ENCODE assay signal across 8 mouse cellular contexts in genomic region chr10:7726501-7726812, GRCm38 (mm10). TPM values are rescaled to one million over a fixed set of nuclear protein-coding genes. Genes with fewer than 3 reads are reported as not detected.
DNase-seq lines count a peak whose midpoint lies in the region; ATAC-seq and TF ChIP-seq lines count a peak whose summit lies in the region.

No protein-coding gene starts in this region.

- TF ChIP-seq POLR2A in MEL (IDR thresholded peaks at IDR 0.05; ENCODE audit: control insufficient read depth in 1 of 2, insufficient read depth in 1 of 2, low read depth in 1 of 2, low read length in 2 of 2, poor library complexity in 1 of 2): no peak

- H3K27ac ChIP-seq in heart, embryonic 14.5 days (replicated peaks in 1 of 2; ENCODE audit: control insufficient read depth in 1 of 2, insufficient read depth in 1 of 2, low read depth in 2 of 2, low read length in 2 of 2): no peak overlapping the region; a peak in 1 of 4 replicates
- peak overlapping the region; percentile 81 for H3K27ac ChIP-seq in MEL (ENCODE audit: control insufficient read depth, low read depth, low read length)
- no peak overlapping the region for H3K27ac ChIP-seq in midbrain, embryonic 11.5 days (ENCODE audit: low read depth, low read length)

- no peak for ATAC-seq in heart, embryonic 14.5 days (ENCODE audit: insufficient number of reproducible peaks, insufficient read depth, low FRiP score, low read depth)
- ATAC-seq in midbrain, embryonic 11.5 days (ENCODE audit: low FRiP score): no peak

- no peak for TF ChIP-seq EP300 in MEL (IDR thresholded peaks at IDR 0.05; ENCODE audit: low read depth in 1 of 2, low read length in 2 of 2)

- no peaks in the 10 kb centered on the region for H3K36me3 ChIP-seq in heart, embryonic 14.5 days (ENCODE audit: control insufficient read depth, insufficient read depth, low read length)
- peaks cover 0 to 20% of the 10 kb centered on the region in 2 experiments; a peak in 2 of 4 replicates for H3K36me3 ChIP-seq in MEL (ENCODE audit: control insufficient read depth in 1 of 2, insufficient read depth in 2 of 2, low read length in 2 of 2)
- no peaks in the 10 kb centered on the region for H3K36me3 ChIP-seq in midbrain, embryonic 11.5 days (ENCODE audit: control insufficient read depth, insufficient read depth, low read length)

- H3K4me2 ChIP-seq in heart, embryonic 14.5 days (ENCODE audit: low read length): peak overlapping the region; percentile 92
- peak overlapping the region; percentile 87 for H3K4me2 ChIP-seq in midbrain, embryonic 11.5 days

- peak overlapping the region; percentile 78 for H3K9ac ChIP-seq in heart, embryonic 14.5 days (ENCODE audit: low read length)
- H3K9ac ChIP-seq in MEL (ENCODE audit: control insufficient read depth, low read depth, low read length, poor library complexity, severe bottlenecking): peak overlapping the region; percentile 85
- peak overlapping the region; percentile 78 for H3K9ac ChIP-seq in midbrain, embryonic 11.5 days (ENCODE audit: low read length)

- peak overlapping the region; percentile 69 to 76 for H3K4me3 ChIP-seq in heart, embryonic 14.5 days (ENCODE audit: control insufficient read depth in 1 of 2, insufficient read depth in 1 of 2, low read depth in 1 of 2, low read length in 2 of 2)
- peak overlapping the region; percentile 79 to 87 for H3K4me3 ChIP-seq in MEL (ENCODE audit: control insufficient read depth in 1 of 2, insufficient read depth in 1 of 2, low read depth in 2 of 2, low read length in 2 of 2)
- H3K4me3 ChIP-seq in midbrain, embryonic 11.5 days (ENCODE audit: low read depth, low read length): peak overlapping the region; percentile 82

- H3K27me3 ChIP-seq in heart, embryonic 14.5 days (ENCODE audit: control insufficient read depth, insufficient read depth, low read length): no peaks in the 10 kb centered on the region
- no peaks in the 10 kb centered on the region for H3K27me3 ChIP-seq in MEL (ENCODE audit: control insufficient read depth in 1 of 2, insufficient read depth in 2 of 2, low read length in 2 of 2)
- H3K27me3 ChIP-seq in midbrain, embryonic 11.5 days (ENCODE audit: control insufficient read depth, insufficient read depth, low read length): no peaks in the 10 kb centered on the region

- no peak for TF ChIP-seq RAD21 in MEL (IDR thresholded peaks at IDR 0.05; ENCODE audit: low read depth, low read length)

- peaks cover 0 to 3% of the 10 kb centered on the region in 2 experiments; a peak in 2 of 4 replicates for H3K4me1 ChIP-seq in heart, embryonic 14.5 days (ENCODE audit: control insufficient read depth in 2 of 2, insufficient read depth in 2 of 2, low read length in 2 of 2)
- H3K4me1 ChIP-seq in MEL (ENCODE audit: control insufficient read depth in 1 of 2, insufficient read depth in 2 of 2, low read length in 2 of 2): peaks cover 6 to 12% of the 10 kb centered on the region in 2 experiments; a peak in 3 of 4 replicates
- peaks cover 3% of the 10 kb centered on the region for H3K4me1 ChIP-seq in midbrain, embryonic 11.5 days (ENCODE audit: control insufficient read depth, insufficient read depth, low read length)

- no peak for TF ChIP-seq CTCF in MEL (IDR thresholded peaks at IDR 0.05 in 2 of 3, conservative IDR thresholded peaks at IDR 0.05 in 1 of 3; ENCODE audit: control insufficient read depth in 1 of 3, insufficient read depth in 1 of 3, low read depth in 2 of 3, low read length in 3 of 3, poor library complexity in 1 of 3, severe bottlenecking in 1 of 3)

- DNase-seq in heart, adult 11 months: no peak
- DNase-seq in MEL (ENCODE audit: low read depth, low spot score): peak; percentile 45
- DNase-seq in gonadal fat pad, adult 2 months (ENCODE audit: low read depth): peak; percentile 27
- DNase-seq in midbrain, embryonic 11.5 days (ENCODE audit: low spot score, missing footprints): peak; percentile 85
- no peak for DNase-seq in spleen, postnatal 14 days (ENCODE audit: low spot score in 2 of 2)
- no peak for DNase-seq in frontal cortex, adult 2 months (ENCODE audit: extremely low spot score in 1 of 2, low spot score in 1 of 2)
- no peak for DNase-seq in layer of hippocampus, postnatal 36 days

- peaks cover 42% of the 10 kb centered on the region for H3K79me2 ChIP-seq in MEL (ENCODE audit: control insufficient read depth, insufficient read depth, low read length, poor library complexity)

- H3K9me3 ChIP-seq in heart, embryonic 14.5 days (ENCODE audit: control insufficient read depth, low read length): no peaks in the 10 kb centered on the region
- H3K9me3 ChIP-seq in MEL (replicated peaks; ENCODE audit: insufficient read depth, low read length): no peaks in the 10 kb centered on the region
- H3K9me3 ChIP-seq in midbrain, embryonic 11.5 days (ENCODE audit: control insufficient read depth, low read length): no peaks in the 10 kb centered on the region

- WGBS in heart, embryonic 14.5 days: 1% methylated on average over 8 of the region's 8 CpGs
- WGBS in midbrain, embryonic 11.5 days: 0% methylated on average over 8 of the region's 8 CpGs

TF ChIP-seq in MEL, 35 proteins besides CTCF, POLR2A, EP300 and RAD21:
- TF ChIP-seq UBTF (IDR thresholded peaks at IDR 0.05; ENCODE audit: borderline replicate concordance, insufficient read depth, low read depth, low read length) (no peak), ZMIZ1 (IDR thresholded peaks at IDR 0.05; ENCODE audit: low read depth, low read length) (no peak), RCOR1 (IDR thresholded peaks at IDR 0.05; ENCODE audit: low read depth, low read length) (no peak), GATA1 (IDR thresholded peaks at IDR 0.05; ENCODE audit: low read depth, low read length) (no peak), ELF1 (IDR thresholded peaks at IDR 0.05; ENCODE audit: low read depth, low read length) (no peak), TAL1 (IDR thresholded peaks at IDR 0.05; ENCODE audit: low read length) (no peak), E2F4 (IDR thresholded peaks at IDR 0.05; ENCODE audit: borderline replicate concordance, low read depth, low read length) (no peak), NELFE (IDR thresholded peaks at IDR 0.05; ENCODE audit: low read depth, low read length) (no peak), USF2 (IDR thresholded peaks at IDR 0.05; ENCODE audit: borderline replicate concordance in 1 of 2, insufficient read depth in 1 of 2, low read depth in 1 of 2, low read length in 2 of 2) (no peak), GABPA (IDR thresholded peaks at IDR 0.05; ENCODE audit: low read depth, low read length) (no peak), MYC (IDR thresholded peaks at IDR 0.05; ENCODE audit: low read depth, low read length) (no peak), TCF12 (IDR thresholded peaks at IDR 0.05; ENCODE audit: low read depth, low read length) (no peak), MAX (IDR thresholded peaks at IDR 0.05; ENCODE audit: low read length) (no peak)
TF ChIP-seq in MEL: peak in this region for 0.

RNA-seq across cellular contexts. Expression of gene Katna1, which starts 0.7 kb away (rescaled TPM):
- polyA plus RNA-seq in heart, embryonic 14.5 days (2014; fragmentation: Nextera tagmentation; extraction: Ambion mirVana): 33.5 and 34.2 TPM in 2 replicates
- total RNA-seq in MEL (2012; rRNA removed): 46.0 and 47.5 TPM in 2 replicates
- 100 to 1,000 TPM in 1 of 2 experiments, 10 to 100 TPM in 1; 43.3 to 222 TPM for polyA plus RNA-seq in MEL (2012; ENCODE audit: insufficient read depth in 1 of 2, insufficient read length in 2 of 2, low read depth in 1 of 2, low replicate concordance in 2 of 2, missing spikeins in 1 of 2)
- 4.1 and 6.0 TPM in 2 replicates for polyA plus RNA-seq in gonadal fat pad, adult 2 months (2012; rRNA removed)
- 73.1 and 73.8 TPM in 2 replicates for polyA plus RNA-seq in midbrain, embryonic 11.5 days (2014; fragmentation: Nextera tagmentation; extraction: Ambion mirVana)
- polyA plus RNA-seq in frontal cortex, adult 2 months (2012; rRNA removed): 13.6 and 13.8 TPM in 2 replicates
- 10 to 100 TPM; 15.0 to 19.1 TPM for total RNA-seq in layer of hippocampus, postnatal 36 days (2021)

RNA-seq across cellular contexts. Expression of gene Lats1, which starts 45.4 kb away (rescaled TPM):
- polyA plus RNA-seq in heart, embryonic 14.5 days (2014; fragmentation: Nextera tagmentation; extraction: Ambion mirVana): 5.3 and 6.0 TPM in 2 replicates
- 11.1 and 12.0 TPM in 2 replicates for total RNA-seq in MEL (2012; rRNA removed)
- polyA plus RNA-seq in MEL (2012; ENCODE audit: insufficient read depth in 1 of 2, insufficient read length in 2 of 2, low read depth in 1 of 2, low replicate concordance in 2 of 2, missing spikeins in 1 of 2): 10 to 100 TPM; 17.8 to 73.4 TPM
- 17.7 and 19.1 TPM in 2 replicates for polyA plus RNA-seq in gonadal fat pad, adult 2 months (2012; rRNA removed)
- 14.4 and 15.4 TPM in 2 replicates for polyA plus RNA-seq in midbrain, embryonic 11.5 days (2014; fragmentation: Nextera tagmentation; extraction: Ambion mirVana)
- polyA plus RNA-seq in frontal cortex, adult 2 months (2012; rRNA removed): 18.0 and 19.2 TPM in 2 replicates
- 10 to 100 TPM; 33.5 to 38.6 TPM for total RNA-seq in layer of hippocampus, postnatal 36 days (2021)

RNA-seq across cellular contexts. Expression of gene Pcmt1, which starts 45.5 kb away (rescaled TPM):
- 130 and 134 TPM in 2 replicates for polyA plus RNA-seq in heart, embryonic 14.5 days (2014; fragmentation: Nextera tagmentation; extraction: Ambion mirVana)
- 121 and 123 TPM in 2 replicates for total RNA-seq in MEL (2012; rRNA removed)
- 10 to 100 TPM in 1 of 2 experiments, not detected in 1; 90.7 TPM for polyA plus RNA-seq in MEL (2012; ENCODE audit: insufficient read depth in 1 of 2, insufficient read length in 2 of 2, low read depth in 1 of 2, low replicate concordance in 2 of 2, missing spikeins in 1 of 2)
- polyA plus RNA-seq in gonadal fat pad, adult 2 months (2012; rRNA removed): 31.3 and 36.0 TPM in 2 replicates
- polyA plus RNA-seq in midbrain, embryonic 11.5 days (2014; fragmentation: Nextera tagmentation; extraction: Ambion mirVana): 154 and 159 TPM in 2 replicates
- 122 and 128 TPM in 2 replicates for polyA plus RNA-seq in frontal cortex, adult 2 months (2012; rRNA removed)
- 100 to 1,000 TPM; 159 to 166 TPM for total RNA-seq in layer of hippocampus, postnatal 36 days (2021)

RNA-seq across cellular contexts. Expression of gene Nup43, which starts 59.2 kb away (rescaled TPM):
- 35.4 and 37.5 TPM in 2 replicates for polyA plus RNA-seq in heart, embryonic 14.5 days (2014; fragmentation: Nextera tagmentation; extraction: Ambion mirVana)
- total RNA-seq in MEL (2012; rRNA removed): 64.7 and 70.5 TPM in 2 replicates
- 10 to 100 TPM in 1 of 2 experiments, not detected in 1; 52.9 TPM for polyA plus RNA-seq in MEL (2012; ENCODE audit: insufficient read depth in 1 of 2, insufficient read length in 2 of 2, low read depth in 1 of 2, low replicate concordance in 2 of 2, missing spikeins in 1 of 2)
- 8.3 and 8.4 TPM in 2 replicates for polyA plus RNA-seq in gonadal fat pad, adult 2 months (2012; rRNA removed)
- 60.0 and 67.5 TPM in 2 replicates for polyA plus RNA-seq in midbrain, embryonic 11.5 days (2014; fragmentation: Nextera tagmentation; extraction: Ambion mirVana)
- 6.7 and 7.7 TPM in 2 replicates for polyA plus RNA-seq in frontal cortex, adult 2 months (2012; rRNA removed)
- 1 to 10 TPM; 5.3 to 5.4 TPM for total RNA-seq in layer of hippocampus, postnatal 36 days (2021)

Comparison
In these comparisons a context has a peak if more than half of its experiments do, and no peak if none do; other contexts are left out.
1. DNase-seq: peak in MEL (single experiment), gonadal fat pad, adult 2 months (single experiment) and midbrain, embryonic 11.5 days (single experiment); none in heart, adult 11 months (single experiment), spleen, postnatal 14 days (0 of 2), frontal cortex, adult 2 months (0 of 2) and layer of hippocampus, postnatal 36 days (0 of 2).
2. Peak in every context shown above with its lines, with median percentiles within 50 percentile points of each other: H3K4me3 ChIP-seq and H3K9ac ChIP-seq.